Mouse (Mus musculus): ENCODE measurements at regions not wholly inside any gene's neighbourhood (a gene's known extent, or its start where the extent isn't known, plus 50 kb on each side); places are given as distances from the start of the nearest gene placed in this dataset.

- Histone ChIP-seq H3K27ac (ENCODE audit: poor library complexity, severe bottlenecking) (no peak overlapping the region), H3K9me3 (replicated peaks) (no peaks in the 10 kb centered on the region), H3K4me3 (no peak overlapping the region), H3K27me3 (replicated peaks) (no peaks in the 10 kb centered on the region), H3K4me1 (replicated peaks) (no peaks in the 10 kb centered on the region), H3K36me3 (no peaks in the 10 kb centered on the region), H3K4me2 (no peak overlapping the region), H3K9ac (no peak overlapping the region)
- no peak for ATAC-seq (ENCODE audit: insufficient number of reproducible peaks, low FRiP score)
- 96% methylated on average over 1 of the region's 1 CpGs for WGBS
Measured at GRCm38 (mm10) chr9:111822094-111822493, 131.9 kb upstream of the Stac start.

GRCm38 (mm10) chr9:111817461-111817860 lies 127.3 kb upstream of the Stac start:
- Histone ChIP-seq H3K9ac (no peak overlapping the region), H3K4me3 (no peak overlapping the region), H3K27me3 (replicated peaks) (no peaks in the 10 kb centered on the region), H3K36me3 (no peaks in the 10 kb centered on the region), H3K27ac (ENCODE audit: poor library complexity, severe bottlenecking) (no peak overlapping the region), H3K4me1 (replicated peaks) (no peaks in the 10 kb centered on the region), H3K4me2 (no peak overlapping the region), H3K9me3 (replicated peaks) (no peaks in the 10 kb centered on the region)
- WGBS = 67% methylated on average over 4 of the region's 4 CpGs
- ATAC-seq (ENCODE audit: insufficient number of reproducible peaks, low FRiP score) = no peak

- Histone ChIP-seq H3K27ac (ENCODE audit: poor library complexity, severe bottlenecking) (no peak overlapping the region), H3K36me3 (no peaks in the 10 kb centered on the region), H3K9me3 (replicated peaks) (no peaks in the 10 kb centered on the region), H3K9ac (no peak overlapping the region), H3K27me3 (replicated peaks) (no peaks in the 10 kb centered on the region), H3K4me3 (no peak overlapping the region), H3K4me2 (no peak overlapping the region), H3K4me1 (replicated peaks) (no peaks in the 10 kb centered on the region)
- 72% methylated on average over 6 of the region's 6 CpGs for WGBS
- no peak for ATAC-seq (ENCODE audit: insufficient number of reproducible peaks, low FRiP score)
Measured at GRCm38 (mm10) chr9:111804931-111805330, 114.8 kb upstream of the Stac start.

GRCm38 (mm10) chr9:111801381-111801780 lies 111.2 kb upstream of the Stac start:
- 67% methylated on average over 5 of the region's 5 CpGs for WGBS
- Histone ChIP-seq H3K4me2 (no peak overlapping the region), H3K27ac (ENCODE audit: poor library complexity, severe bottlenecking) (no peak overlapping the region), H3K4me3 (no peak overlapping the region), H3K9ac (no peak overlapping the region), H3K36me3 (no peaks in the 10 kb centered on the region), H3K27me3 (replicated peaks) (no peaks in the 10 kb centered on the region), H3K9me3 (replicated peaks) (no peaks in the 10 kb centered on the region), H3K4me1 (replicated peaks) (no peaks in the 10 kb centered on the region)
- ATAC-seq (ENCODE audit: insufficient number of reproducible peaks, low FRiP score) = no peak

- no peaks in the 10 kb centered on the region for H3K4me1 ChIP-seq (replicated peaks)
- 80% methylated on average over 5 of the region's 5 CpGs for WGBS
- no peak for ATAC-seq (ENCODE audit: insufficient number of reproducible peaks, low FRiP score)
- H3K9ac ChIP-seq = no peak overlapping the region
- no peaks in the 10 kb centered on the region for H3K36me3 ChIP-seq
- no peak overlapping the region for H3K4me3 ChIP-seq
- H3K9me3 ChIP-seq (replicated peaks) = no peaks in the 10 kb centered on the region
- H3K27me3 ChIP-seq (replicated peaks) = no peaks in the 10 kb centered on the region
- no peak overlapping the region for H3K27ac ChIP-seq (ENCODE audit: poor library complexity, severe bottlenecking)
- H3K4me2 ChIP-seq = no peak overlapping the region
Measured at GRCm38 (mm10) chr9:111800869-111801268, 110.7 kb upstream of the Stac start.

GRCm38 (mm10) chr9:111778981-111779380 lies 88.8 kb upstream of the Stac start:
- ATAC-seq (ENCODE audit: insufficient number of reproducible peaks, low FRiP score) = no peak
- H3K27me3 ChIP-seq (replicated peaks) = no peaks in the 10 kb centered on the region
- no peaks in the 10 kb centered on the region for H3K9me3 ChIP-seq (replicated peaks)
- H3K4me1 ChIP-seq (replicated peaks) = no peaks in the 10 kb centered on the region
- no peaks in the 10 kb centered on the region for H3K36me3 ChIP-seq
- no peak overlapping the region for H3K27ac ChIP-seq (ENCODE audit: poor library complexity, severe bottlenecking)
- 83% methylated on average over 3 of the region's 3 CpGs for WGBS
- no peak overlapping the region for H3K4me3 ChIP-seq
- no peak overlapping the region for H3K9ac ChIP-seq
- no peak overlapping the region for H3K4me2 ChIP-seq

GRCm38 (mm10) chr9:111777433-111778135 lies 87.4 kb upstream of the Stac start:
- Histone ChIP-seq H3K9ac (no peak overlapping the region), H3K27ac (ENCODE audit: poor library complexity, severe bottlenecking) (no peak overlapping the region), H3K36me3 (no peaks in the 10 kb centered on the region), H3K9me3 (replicated peaks) (no peaks in the 10 kb centered on the region), H3K4me1 (replicated peaks) (no peaks in the 10 kb centered on the region), H3K4me2 (no peak overlapping the region), H3K27me3 (replicated peaks) (no peaks in the 10 kb centered on the region), H3K4me3 (no peak overlapping the region)
- WGBS = 75% methylated on average over 13 of the region's 13 CpGs
- ATAC-seq (ENCODE audit: insufficient number of reproducible peaks, low FRiP score) = no peak

- Histone ChIP-seq H3K27ac (ENCODE audit: poor library complexity, severe bottlenecking) (no peak overlapping the region), H3K9me3 (replicated peaks) (no peaks in the 10 kb centered on the region), H3K27me3 (replicated peaks) (no peaks in the 10 kb centered on the region), H3K4me1 (replicated peaks) (no peaks in the 10 kb centered on the region), H3K4me2 (no peak overlapping the region), H3K4me3 (no peak overlapping the region), H3K36me3 (no peaks in the 10 kb centered on the region), H3K9ac (no peak overlapping the region)
- no peak for ATAC-seq (ENCODE audit: insufficient number of reproducible peaks, low FRiP score)
- WGBS = 80% methylated on average over 4 of the region's 4 CpGs
Measured at GRCm38 (mm10) chr9:111774229-111774628, 84.1 kb upstream of the Stac start.

GRCm38 (mm10) chr9:111762653-111763468 lies 72.7 kb upstream of the Stac start:
- 73% methylated on average over 11 of the region's 11 CpGs for WGBS
- H3K4me1 ChIP-seq (replicated peaks) = no peaks in the 10 kb centered on the region
- no peaks in the 10 kb centered on the region for H3K9me3 ChIP-seq (replicated peaks)
- H3K9ac ChIP-seq = no peak overlapping the region
- H3K4me2 ChIP-seq = no peak overlapping the region
- ATAC-seq (ENCODE audit: insufficient number of reproducible peaks, low FRiP score) = no peak
- H3K4me3 ChIP-seq = no peak overlapping the region
- no peak overlapping the region for H3K27ac ChIP-seq (ENCODE audit: poor library complexity, severe bottlenecking)
- H3K36me3 ChIP-seq = no peaks in the 10 kb centered on the region
- no peaks in the 10 kb centered on the region for H3K27me3 ChIP-seq (replicated peaks)

GRCm38 (mm10) chr9:111755235-111755634 lies 65.1 kb upstream of the Stac start:
- Histone ChIP-seq H3K27me3 (replicated peaks) (no peaks in the 10 kb centered on the region), H3K4me1 (replicated peaks) (no peaks in the 10 kb centered on the region), H3K9me3 (replicated peaks) (peaks cover 3% of the 10 kb centered on the region), H3K27ac (ENCODE audit: poor library complexity, severe bottlenecking) (no peak overlapping the region), H3K4me3 (no peak overlapping the region), H3K9ac (no peak overlapping the region), H3K36me3 (no peaks in the 10 kb centered on the region), H3K4me2 (no peak overlapping the region)
- 70% methylated on average over 10 of the region's 10 CpGs for WGBS
- ATAC-seq (ENCODE audit: insufficient number of reproducible peaks, low FRiP score) = no peak

- no peak overlapping the region for H3K4me3 ChIP-seq
- no peak for ATAC-seq (ENCODE audit: insufficient number of reproducible peaks, low FRiP score)
Measured at GRCm38 (mm10) chr9:111746151-111746550, 56.0 kb upstream of the Stac start.

More at GRCm38 (mm10) chr9:111746151-111746550, 56.0 kb upstream of the Stac start:
- no peaks in the 10 kb centered on the region; the same call in 1 of the 2 replicates for H3K9me3 ChIP-seq (replicated peaks)
- H3K4me1 ChIP-seq (replicated peaks) = no peaks in the 10 kb centered on the region
- no peak overlapping the region for H3K4me2 ChIP-seq
- no peak overlapping the region for H3K27ac ChIP-seq (ENCODE audit: poor library complexity, severe bottlenecking)
- no peaks in the 10 kb centered on the region for H3K27me3 ChIP-seq (replicated peaks)
- WGBS = 73% methylated on average over 6 of the region's 6 CpGs
- no peak overlapping the region for H3K9ac ChIP-seq
- H3K36me3 ChIP-seq = no peaks in the 10 kb centered on the region

Data from heart, embryonic 12.5 days (tissue).